Mouse (Mus musculus) liver, postnatal 0 days (tissue): ENCODE measurements at regions not wholly inside any gene's neighbourhood (a gene's known extent, or its start where the extent isn't known, plus 50 kb on each side); places are given as distances from the start of the nearest gene placed in this dataset.

Experiments used
- CTCF ChIP-seq: sonication (generic); IDR thresholded peaks from 2 replicates; pipeline ENCODE4 v1.5.1; 2016; ENCODE audit warnings: antibody characterized with exemption, low read depth
- EP300 ChIP-seq: IDR thresholded peaks from 2 replicates; pipeline ENCODE4 v1.6.1; 2016; ENCODE audit warnings: antibody characterized with exemption, low read depth, mild to moderate bottlenecking

DNA sequence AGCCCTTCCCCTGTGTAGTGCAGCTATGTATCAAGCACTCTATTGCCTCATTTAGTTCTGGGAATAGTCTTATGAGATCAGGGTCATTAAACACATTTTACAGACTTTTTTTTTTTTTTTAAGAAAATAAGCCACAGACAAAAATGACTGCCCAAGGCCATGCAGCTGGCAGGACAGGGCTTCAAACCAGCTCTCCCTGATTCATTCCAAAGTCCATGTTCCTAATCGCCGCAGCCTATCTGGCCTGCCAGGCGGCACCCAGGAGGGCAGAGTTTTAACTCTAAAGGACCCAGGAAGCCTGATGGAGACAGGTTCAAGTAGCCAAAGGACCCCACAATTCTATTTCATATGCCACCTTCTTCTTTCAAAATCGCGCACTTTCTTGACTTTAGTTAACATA is 356.4 kb downstream of the Sox9 start:
- TF ChIP-seq CTCF: no peak
- no peak for TF ChIP-seq EP300
